Mouse (Mus musculus) myocyte (in vitro differentiated cells): Measurements from ENCODE around the gene Itga3. TPM values are rescaled to one million over a fixed set of nuclear protein-coding genes. Genes with fewer than 3 reads are reported as not detected.
A peak's percentile ranks its signal among the peaks of the same experiment; 100 is the strongest.

ENCODE experiments used
- H3K27me3 ChIP-seq: one replicate; pipeline ENCODE4 v1.6.1; 2011; ENCODE audit not compliant: control insufficient read depth, insufficient read depth, insufficient read length
- H3K36me3 ChIP-seq: one replicate; pipeline ENCODE4 v1.6.1; 2011; ENCODE audit not compliant: control insufficient read depth, insufficient read depth
- H3K4me2 ChIP-seq: one replicate; pipeline ENCODE4 v1.6.1; 2011; ENCODE audit warnings: low read depth, control low read depth
- H3K4me3 ChIP-seq: one replicate; pipeline ENCODE4 v1.5.1; 2011; ENCODE audit warnings: mild to moderate bottlenecking, control low read depth, moderate library complexity
- H3K79me2 ChIP-seq: one replicate; pipeline ENCODE4 v1.6.1; 2011; ENCODE audit not compliant: control insufficient read depth, insufficient read depth
- H3ac ChIP-seq: one replicate; pipeline ENCODE4 v1.6.1; 2011; ENCODE audit not compliant: control insufficient read depth, insufficient read length
- CEBPB ChIP-seq: IDR thresholded peaks from 2 replicates; pipeline ENCODE4 v1.6.1; 2011; ENCODE audit warnings: mild to moderate bottlenecking, moderate library complexity; ENCODE audit not compliant: poor library complexity, insufficient read depth, severe bottlenecking
- E2F4 ChIP-seq: IDR thresholded peaks from one replicate; pipeline ENCODE4 v1.6.1; 2011; ENCODE audit warnings: mild to moderate bottlenecking, control low read depth, moderate library complexity; ENCODE audit not compliant: insufficient read depth
- MAX ChIP-seq: IDR thresholded peaks from one replicate; pipeline ENCODE4 v1.6.1; 2011; ENCODE audit warnings: low read depth, mild to moderate bottlenecking, control low read depth
- MYOD1 ChIP-seq, 3 experiments: IDR thresholded peaks; one replicate each; pipeline ENCODE4 v1.6.1; 2011; ENCODE audit warnings: control low read depth in 2 of 3, low read depth in 2 of 3, mild to moderate bottlenecking in 2 of 3, moderate library complexity in 1 of 3; ENCODE audit not compliant: insufficient read length in 2 of 3, control insufficient read depth in 1 of 3
- MYOG ChIP-seq, 3 experiments: IDR thresholded peaks; one replicate each; pipeline ENCODE4 v1.6.1; 2011; ENCODE audit warnings: control low read depth in 2 of 3, low read depth in 2 of 3, mild to moderate bottlenecking in 2 of 3; ENCODE audit not compliant: insufficient read length in 2 of 3, control insufficient read depth in 1 of 3, insufficient read depth in 1 of 3
- POLR2A ChIP-seq: IDR thresholded peaks from one replicate; pipeline ENCODE4 v1.6.1; 2011; ENCODE audit warnings: low read depth, mild to moderate bottlenecking, control low read depth, moderate library complexity; ENCODE audit not compliant: insufficient read length
- POLR2AphosphoS2 ChIP-seq: IDR thresholded peaks from one replicate; pipeline ENCODE4 v1.6.1; 2011; ENCODE audit warnings: low read depth, control low read depth; ENCODE audit not compliant: insufficient read length
- REST ChIP-seq: IDR thresholded peaks from one replicate; pipeline ENCODE4 v1.6.1; 2011; ENCODE audit warnings: mild to moderate bottlenecking, control low read depth, moderate library complexity; ENCODE audit not compliant: insufficient read depth, insufficient read length
- SRF ChIP-seq: IDR thresholded peaks from one replicate; pipeline ENCODE4 v1.6.1; 2011; ENCODE audit warnings: low read depth; ENCODE audit not compliant: control insufficient read depth, insufficient read length
- TCF12 ChIP-seq: IDR thresholded peaks from one replicate; pipeline ENCODE4 v1.6.1; 2011; ENCODE audit warnings: mild to moderate bottlenecking, control low read depth; ENCODE audit not compliant: poor library complexity, insufficient read depth, severe bottlenecking
- TCF3 ChIP-seq: IDR thresholded peaks from one replicate; pipeline ENCODE4 v1.6.1; 2011; ENCODE audit warnings: low read depth, control low read depth; ENCODE audit not compliant: insufficient read length
- USF1 ChIP-seq: IDR thresholded peaks from one replicate; pipeline ENCODE4 v1.6.1; 2011; ENCODE audit warnings: low read depth, mild to moderate bottlenecking, control low read depth, moderate library complexity
- polyA plus RNA-seq: library from polyadenylated mRNA; unstranded; fragments of >200 nt; fragmentation: generic; extraction: Trizol; gene quantifications from one replicate; pipeline ENCODE4 v1.2.1, GENCODE M21; 2012; ENCODE audit warnings: missing spikeins

Gene Itga3
- polyA plus RNA-seq, 1 experiment = 19.9 TPM

GRCm38 (mm10) chr11:95101071-95101788, 24.6 kb upstream of the Itga3 start:
- Histone ChIP-seq H3ac (no peak overlapping the region), H3K4me2 (no peak overlapping the region), H3K4me3 (no peak overlapping the region), H3K36me3 (no peaks in the 10 kb centered on the region), H3K79me2 (no peaks in the 10 kb centered on the region), H3K27me3 (no peaks in the 10 kb centered on the region)
- TF ChIP-seq SRF = no peak
- no peak for TF ChIP-seq USF1
- TF ChIP-seq MAX = no peak
- TF ChIP-seq TCF12 = no peak
- no peak for TF ChIP-seq POLR2AphosphoS2
- no peak for TF ChIP-seq TCF3
- no peak for TF ChIP-seq POLR2A
- no peak for TF ChIP-seq REST
- TF ChIP-seq E2F4 = no peak
- TF ChIP-seq MYOG (IDR thresholded peaks at IDR 0.05; ENCODE audit: control insufficient read depth in 1 of 3, insufficient read depth in 1 of 3, insufficient read length in 2 of 3, low read depth in 2 of 3) = no peak
- TF ChIP-seq CEBPB = no peak
- no peak for TF ChIP-seq MYOD1 (IDR thresholded peaks at IDR 0.05; ENCODE audit: control insufficient read depth in 1 of 3, insufficient read length in 2 of 3, low read depth in 2 of 3)

- Histone ChIP-seq H3K4me2 (no peak overlapping the region), H3K27me3 (no peaks in the 10 kb centered on the region), H3K4me3 (no peak overlapping the region), H3K79me2 (no peaks in the 10 kb centered on the region), H3ac (no peak overlapping the region), H3K36me3 (no peaks in the 10 kb centered on the region)
- peak; percentile 19 to 50 (median 40) for TF ChIP-seq MYOD1 (IDR thresholded peaks at IDR 0.05; ENCODE audit: control insufficient read depth in 1 of 3, insufficient read length in 2 of 3, low read depth in 2 of 3)
- no peak for TF ChIP-seq POLR2A
- TF ChIP-seq REST = no peak
Observed at GRCm38 (mm10) chr11:95100393-95100792, 23.8 kb upstream of the Itga3 start.

GRCm38 (mm10) chr11:95098346-95099095, 21.9 kb upstream of the Itga3 start:
- no peaks in the 10 kb centered on the region for H3K36me3 ChIP-seq
- TF ChIP-seq CEBPB = no peak
- no peak for TF ChIP-seq POLR2A
- TF ChIP-seq SRF = no peak
- TF ChIP-seq MYOD1 (IDR thresholded peaks at IDR 0.05; ENCODE audit: control insufficient read depth in 1 of 3, insufficient read length in 2 of 3, low read depth in 2 of 3) = no peak
- no peak for TF ChIP-seq POLR2AphosphoS2
- TF ChIP-seq TCF12 = no peak
- no peak for TF ChIP-seq E2F4
- peak; percentile 52 for TF ChIP-seq USF1

GRCm38 (mm10) chr11:95097889-95098288, 21.3 kb upstream of the Itga3 start:
- no peak for TF ChIP-seq USF1
- TF ChIP-seq MYOD1 (IDR thresholded peaks at IDR 0.05; ENCODE audit: control insufficient read depth in 1 of 3, insufficient read length in 2 of 3, low read depth in 2 of 3) = no peak
- no peak for TF ChIP-seq SRF
- no peak for TF ChIP-seq E2F4
- Histone ChIP-seq H3K27me3 (no peaks in the 10 kb centered on the region), H3K36me3 (no peaks in the 10 kb centered on the region), H3K79me2 (no peaks in the 10 kb centered on the region), H3K4me3 (no peak overlapping the region), H3K4me2 (no peak overlapping the region), H3ac (no peak overlapping the region)

More at GRCm38 (mm10) chr11:95098346-95099095, 21.9 kb upstream of the Itga3 start:
- H3K4me3 ChIP-seq = no peak overlapping the region
- H3ac ChIP-seq = no peak overlapping the region
- H3K27me3 ChIP-seq = no peaks in the 10 kb centered on the region
- no peaks in the 10 kb centered on the region for H3K79me2 ChIP-seq
- peak overlapping the region; percentile 3 for H3K4me2 ChIP-seq

- no peaks in the 10 kb centered on the region for H3K36me3 ChIP-seq
- H3K4me3 ChIP-seq = no peak overlapping the region
- no peak for TF ChIP-seq REST
- no peak for TF ChIP-seq MYOG (IDR thresholded peaks at IDR 0.05; ENCODE audit: control insufficient read depth in 1 of 3, insufficient read depth in 1 of 3, insufficient read length in 2 of 3, low read depth in 2 of 3)
- TF ChIP-seq TCF3 = no peak
- TF ChIP-seq E2F4 = no peak
- no peak for TF ChIP-seq CEBPB
- H3K4me2 ChIP-seq = no peak overlapping the region
- no peaks in the 10 kb centered on the region for H3K27me3 ChIP-seq
- no peak overlapping the region for H3ac ChIP-seq
- no peaks in the 10 kb centered on the region for H3K79me2 ChIP-seq
Observed at GRCm38 (mm10) chr11:95096608-95097373, 20.2 kb upstream of the Itga3 start.
